Mouse (Mus musculus): Measurements from ENCODE around the gene Bcar3.

Gene Bcar3

GRCm38 (mm10) chr3:122346600-122346999 lies 52.7 kb downstream of the Bcar3 start:
- no peak for TF ChIP-seq GATA4 (IDR thresholded peaks at IDR 0.05; ENCODE audit: insufficient replicate concordance, low read length)

GRCm38 (mm10) chr3:122348677-122349076 lies 54.7 kb downstream of the Bcar3 start:
- no peak for TF ChIP-seq GATA4 (IDR thresholded peaks at IDR 0.05; ENCODE audit: insufficient replicate concordance, low read length)

DNA sequence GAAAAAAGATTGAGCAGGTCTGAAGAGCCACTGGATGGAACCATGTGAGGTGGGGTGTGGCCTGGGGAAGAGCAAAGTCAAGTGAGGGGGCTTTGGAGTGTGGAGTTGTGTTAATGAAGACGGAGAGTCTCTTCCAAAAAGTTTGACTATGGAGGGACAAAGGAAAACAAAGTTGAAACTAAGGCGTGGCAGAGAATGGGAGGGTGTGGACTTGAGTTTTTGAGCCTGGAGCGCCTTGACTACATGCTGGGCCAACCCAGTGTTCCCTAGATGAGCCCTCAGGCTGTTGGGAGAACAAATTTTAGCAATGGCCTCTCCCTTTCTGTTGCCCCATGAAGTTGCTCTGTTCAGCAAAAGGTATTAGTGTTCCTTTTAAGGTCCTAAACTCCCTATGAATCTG lies 58.9 kb downstream of the Bcar3 start:
- no peak for TF ChIP-seq GATA4 (IDR thresholded peaks at IDR 0.05; ENCODE audit: insufficient replicate concordance, low read length)

- TF ChIP-seq GATA4 (IDR thresholded peaks at IDR 0.05; ENCODE audit: insufficient replicate concordance, low read length) = no peak
These were observed 65.5 kb downstream of the Bcar3 start for GRCm38 (mm10) chr3:122359426-122359825.

- TF ChIP-seq GATA4 (IDR thresholded peaks at IDR 0.05; ENCODE audit: insufficient replicate concordance, low read length) = no peak
These were observed 66.0 kb downstream of the Bcar3 start for GRCm38 (mm10) chr3:122359954-122360353.

GRCm38 (mm10) chr3:122360721-122361138 lies 66.8 kb downstream of the Bcar3 start:
- no peak for TF ChIP-seq GATA4 (IDR thresholded peaks at IDR 0.05; ENCODE audit: insufficient replicate concordance, low read length)

- TF ChIP-seq GATA4 (IDR thresholded peaks at IDR 0.05; ENCODE audit: insufficient replicate concordance, low read length) = no peak
These were observed 68.8 kb downstream of the Bcar3 start for GRCm38 (mm10) chr3:122362719-122363118.

GRCm38 (mm10) chr3:122364565-122364964 lies 70.6 kb downstream of the Bcar3 start:
- TF ChIP-seq GATA4 (IDR thresholded peaks at IDR 0.05; ENCODE audit: insufficient replicate concordance, low read length) = no peak

DNA sequence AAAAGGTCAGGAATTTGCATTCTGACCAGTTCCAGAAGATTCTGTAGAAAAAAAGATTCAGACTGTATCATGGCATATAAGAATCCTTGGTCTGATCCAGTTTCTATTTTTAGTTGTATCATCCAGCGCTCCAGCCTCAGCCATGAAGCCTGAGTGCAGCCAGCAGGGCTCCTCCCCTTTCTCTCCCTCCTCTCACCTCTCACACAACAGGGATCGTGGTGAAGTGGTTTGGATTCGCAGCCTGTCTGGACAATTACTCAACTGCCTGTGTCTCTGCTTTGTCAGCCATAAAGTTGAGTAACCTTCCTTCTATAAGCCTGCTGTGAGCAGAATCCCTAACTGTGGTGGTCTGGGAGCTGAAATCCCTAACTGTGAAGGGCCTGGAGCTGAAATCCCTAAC lies 71.4 kb downstream of the Bcar3 start:
- no peak for TF ChIP-seq GATA4 (IDR thresholded peaks at IDR 0.05; ENCODE audit: insufficient replicate concordance, low read length)

DNA sequence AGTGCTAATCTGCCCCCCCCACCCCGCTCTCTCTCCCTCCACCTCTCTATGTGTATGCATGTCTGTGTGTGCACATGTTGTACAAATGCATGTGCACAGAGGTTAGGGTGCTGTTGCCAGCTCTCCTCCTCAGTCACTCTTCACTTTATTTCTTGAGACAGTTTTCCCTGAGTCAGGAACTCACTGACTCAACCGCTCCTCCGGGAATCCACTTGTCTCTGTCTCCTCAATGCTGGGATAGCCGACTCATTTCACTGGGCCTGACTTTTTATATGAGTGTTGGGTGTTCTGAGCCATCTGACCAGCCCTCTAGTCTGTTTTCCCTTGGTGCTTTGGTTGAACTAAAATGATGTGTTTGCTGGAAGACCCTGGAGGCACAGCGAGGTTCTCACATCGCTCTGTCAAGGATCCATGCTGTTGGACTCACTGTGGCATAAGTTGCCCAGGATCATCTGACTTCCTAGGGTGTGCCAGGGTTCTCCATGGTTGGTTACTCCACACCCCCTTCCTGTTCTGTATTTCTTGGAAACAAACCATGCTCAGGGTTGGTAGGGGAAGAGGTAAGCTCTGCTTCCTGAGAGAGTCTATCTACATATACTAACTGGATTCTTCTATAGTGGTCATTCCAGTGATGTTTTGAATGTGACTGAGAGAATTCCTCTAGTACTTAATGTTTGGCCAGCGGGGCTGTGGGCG lies 77.9 kb downstream of the Bcar3 start:
- no peak for TF ChIP-seq GATA4 (IDR thresholded peaks at IDR 0.05; ENCODE audit: insufficient replicate concordance, low read length)

- TF ChIP-seq GATA4 (IDR thresholded peaks at IDR 0.05; ENCODE audit: insufficient replicate concordance, low read length) = no peak
These were observed 78.7 kb downstream of the Bcar3 start for GRCm38 (mm10) chr3:122372617-122373016.

- TF ChIP-seq GATA4 (IDR thresholded peaks at IDR 0.05; ENCODE audit: insufficient replicate concordance, low read length) = no peak
These were observed 82.1 kb downstream of the Bcar3 start for GRCm38 (mm10) chr3:122376011-122376410.

DNA sequence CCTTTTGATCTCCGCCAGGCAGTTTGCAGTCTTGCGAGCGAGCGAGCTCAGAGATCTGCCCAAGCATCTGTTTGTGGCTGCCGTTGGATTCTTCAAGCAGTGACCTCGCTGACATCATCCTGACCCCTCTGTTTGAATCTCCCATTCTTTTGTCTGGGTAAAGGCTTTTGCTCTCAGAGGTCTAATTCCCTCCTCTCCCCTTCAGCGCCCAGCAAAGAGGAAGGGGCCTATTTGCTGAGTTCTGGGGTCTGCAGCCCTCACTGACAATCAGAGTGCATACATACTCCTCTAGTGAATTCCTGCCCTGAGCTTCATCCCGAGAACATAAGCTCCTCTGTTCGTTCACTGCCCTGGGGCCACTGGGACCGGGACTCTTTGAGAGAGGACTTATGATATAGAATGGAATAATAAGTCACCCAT lies 82.5 kb downstream of the Bcar3 start:
- no peak for TF ChIP-seq GATA4 (IDR thresholded peaks at IDR 0.05; ENCODE audit: insufficient replicate concordance, low read length)

DNA sequence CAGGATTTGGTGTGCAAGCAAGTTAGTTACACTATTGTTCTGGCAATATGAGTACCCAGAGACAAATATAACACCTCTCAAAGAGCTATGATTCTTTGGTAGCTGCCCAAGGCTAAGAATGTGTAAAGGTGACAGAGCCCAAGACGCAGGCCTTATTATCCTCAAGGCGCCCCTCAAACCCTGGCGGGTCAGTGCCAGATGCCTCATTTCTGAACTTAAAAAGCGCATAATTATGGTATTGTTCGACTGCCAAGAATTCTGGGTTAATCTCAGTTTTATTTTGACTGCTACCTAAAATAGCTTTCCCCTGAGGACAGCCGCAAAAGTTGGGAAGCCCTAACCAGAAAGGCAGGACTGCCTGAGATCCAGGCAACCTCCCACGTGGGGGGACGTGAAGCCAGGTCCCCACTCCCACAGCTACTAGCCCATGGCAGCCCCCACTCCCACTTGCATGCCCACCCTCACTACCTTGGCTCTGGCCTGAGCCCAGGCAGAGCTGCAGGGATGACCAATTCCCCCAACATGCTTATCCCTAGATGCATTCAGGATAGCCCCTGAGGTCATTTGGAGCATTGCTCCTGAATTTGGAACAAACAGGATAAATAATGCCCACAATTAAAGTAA lies 83.0 kb downstream of the Bcar3 start:
- no peak for TF ChIP-seq GATA4 (IDR thresholded peaks at IDR 0.05; ENCODE audit: insufficient replicate concordance, low read length)

- TF ChIP-seq GATA4 (IDR thresholded peaks at IDR 0.05; ENCODE audit: insufficient replicate concordance, low read length) = no peak
These were observed 84.7 kb downstream of the Bcar3 start for GRCm38 (mm10) chr3:122378634-122379033.

DNA sequence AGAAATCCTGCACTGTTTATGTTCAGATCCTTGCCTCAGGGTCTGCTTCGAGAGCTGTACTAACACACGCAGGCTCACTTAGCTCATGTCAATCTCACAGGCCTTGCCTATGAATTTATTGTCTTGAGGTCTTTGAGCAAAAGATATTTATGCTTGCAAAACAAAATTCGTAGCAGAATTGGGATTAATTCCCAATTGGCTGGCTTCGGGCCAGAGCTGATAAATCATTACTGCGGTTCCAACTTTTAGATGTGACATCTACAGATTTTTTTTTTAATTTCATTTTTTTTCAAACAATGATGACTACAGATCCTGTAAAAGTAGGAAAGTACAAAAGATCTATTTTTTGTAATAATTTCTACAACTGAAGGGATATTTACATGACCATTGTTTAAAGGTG lies 86.8 kb downstream of the Bcar3 start:
- no peak for TF ChIP-seq GATA4 (IDR thresholded peaks at IDR 0.05; ENCODE audit: insufficient replicate concordance, low read length)

GRCm38 (mm10) chr3:122381591-122381990 lies 87.7 kb downstream of the Bcar3 start:
- TF ChIP-seq GATA4 (IDR thresholded peaks at IDR 0.05; ENCODE audit: insufficient replicate concordance, low read length) = no peak
